Mouse (Mus musculus) frontal cortex, postnatal 10 days (tissue): ENCODE measurements around the gene Surf2.
"Not testable (repeated sequence)": the region's sequence is repeated elsewhere in the genome, so short reads cannot be mapped to it uniquely, and the experiment has no call there.

Experiments used
- DNase-seq, 2 experiments: peaks; one replicate each; pipeline ENCODE4 v3.0.0; 2022; ENCODE audit warnings: low spot score in 2 of 2, mixed read lengths in 1 of 2

The Surf2 gene

GRCm38 (mm10) chr2:26915927-26916728 lies at the start of gene Surf2, which contains the start of gene Surf1:
TSS of gene Surf2 (plus strand) at chr2:26916367.
TSS of gene Surf1 (minus strand) at chr2:26916530.
- DNase-seq: peak; percentile 80 to 83

GRCm38 (mm10) chr2:26870666-26871065 lies 45.5 kb upstream of the Surf2 start:
- DNase-seq: no peak

GRCm38 (mm10) chr2:26878571-26878970 lies 37.6 kb upstream of the Surf2 start:
- DNase-seq: no peak

GRCm38 (mm10) chr2:26885541-26885940 lies 30.6 kb upstream of the Surf2 start:
- not testable (repeated sequence) for DNase-seq

GRCm38 (mm10) chr2:26886170-26886569 lies 30.0 kb upstream of the Surf2 start:
- not testable (repeated sequence) for DNase-seq

GRCm38 (mm10) chr2:26895898-26896297 lies 20.3 kb upstream of the Surf2 start:
- no peak for DNase-seq

GRCm38 (mm10) chr2:26900731-26901130 lies 15.4 kb upstream of the Surf2 start:
- no peak for DNase-seq

GRCm38 (mm10) chr2:26901834-26902400 lies 14.2 kb upstream of the Surf2 start:
- DNase-seq: no peak

GRCm38 (mm10) chr2:26902467-26903220 lies 13.5 kb upstream of the Surf2 start, which contains the start of gene Surf6:
TSS of gene Surf6 (minus strand) at chr2:26902879.
- DNase-seq: peak; percentile 92 to 93

GRCm38 (mm10) chr2:26903311-26903710 lies 12.9 kb upstream of the Surf2 start:
- no peak for DNase-seq

GRCm38 (mm10) chr2:26905936-26906335 lies 10.2 kb upstream of the Surf2 start:
- DNase-seq: no peak

- no peak for DNase-seq
Observed at GRCm38 (mm10) chr2:26906431-26906830, 9.7 kb upstream of the Surf2 start.

- no peak for DNase-seq
Observed at GRCm38 (mm10) chr2:26907109-26907508, 9.1 kb upstream of the Surf2 start.

GRCm38 (mm10) chr2:26908710-26909386 lies 7.3 kb upstream of the Surf2 start:
- DNase-seq: no peak

- DNase-seq: no peak
Observed at GRCm38 (mm10) chr2:26909387-26909784, 6.8 kb upstream of the Surf2 start.

GRCm38 (mm10) chr2:26910124-26910993 lies 5.8 kb upstream of the Surf2 start, which contains the start of the genes Med22 and Rpl7a:
TSS of gene Med22 (minus strand) at chr2:26910677.
TSS of gene Rpl7a (plus strand) at chr2:26910764.
- DNase-seq: peak; percentile 99 to 100

- peak; percentile 65 to 69 for DNase-seq
Observed at GRCm38 (mm10) chr2:26910994-26911765, 5.0 kb upstream of the Surf2 start.

- DNase-seq: no peak
Observed at GRCm38 (mm10) chr2:26912253-26912770, 3.9 kb upstream of the Surf2 start.

- DNase-seq: no peak
Observed at GRCm38 (mm10) chr2:26913416-26914147, 2.6 kb upstream of the Surf2 start.
